Mouse (Mus musculus): ENCODE measurements around the gene Il13. TPM values are rescaled to one million over a fixed set of nuclear protein-coding genes. Genes with fewer than 3 reads are reported as not detected.

The Il13 gene
- 0.41 TPM in 1 of 2 replicates, not detected in the other for polyA plus RNA-seq (2012; rRNA removed)

DNA sequence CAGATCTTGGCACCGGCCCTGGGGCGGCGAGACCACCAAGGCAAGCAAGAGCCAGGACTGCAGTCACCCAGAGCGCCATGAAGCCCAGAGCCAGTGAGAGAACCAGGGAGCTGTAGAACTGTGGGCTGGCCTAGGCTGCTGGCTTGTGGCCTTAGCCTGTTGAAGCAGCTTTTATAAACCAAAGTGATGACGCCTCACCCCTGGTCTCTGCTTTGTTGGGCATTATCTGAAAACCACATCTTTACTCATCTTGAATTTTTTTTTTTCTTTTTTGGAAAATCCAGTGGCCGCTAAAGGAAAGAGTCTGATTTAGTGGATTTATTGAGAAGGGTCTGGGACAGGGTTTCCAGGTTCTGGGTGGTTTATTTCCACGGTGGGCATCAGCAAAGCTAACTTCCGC, at the start of gene Il13:
Il13 (minus strand) TSS at position 147 of the 400 bp plus-strand sequence.
- DNase-seq (ENCODE audit: low read depth): no peak

DNA sequence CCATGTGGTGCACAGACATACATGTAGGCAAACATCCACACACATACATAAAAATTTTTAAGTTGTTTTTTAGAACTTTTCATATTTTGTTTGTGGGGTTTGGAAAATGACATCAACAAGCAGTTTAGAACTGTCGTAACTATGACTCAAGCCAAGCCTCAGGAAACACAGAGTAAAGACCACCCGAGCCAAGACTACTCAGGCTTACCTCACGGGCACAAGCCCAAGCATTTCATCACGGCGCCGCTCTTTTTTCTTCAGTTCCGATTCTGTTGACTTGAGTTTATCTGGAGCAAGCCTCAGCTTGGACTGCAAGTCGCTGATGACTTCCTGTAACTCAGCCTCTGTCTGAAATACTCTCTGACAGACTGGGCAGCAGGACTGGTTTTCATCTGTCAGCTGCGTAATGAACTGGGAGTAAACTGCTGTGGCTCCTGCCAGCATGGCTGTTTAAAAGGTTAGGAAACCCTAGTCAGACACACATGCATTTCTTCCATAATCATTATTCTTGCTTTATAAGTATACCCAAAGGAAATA, 48.6 kb upstream of the Il13 start:
- DNase-seq (ENCODE audit: low read depth): peak; percentile 36

DNA sequence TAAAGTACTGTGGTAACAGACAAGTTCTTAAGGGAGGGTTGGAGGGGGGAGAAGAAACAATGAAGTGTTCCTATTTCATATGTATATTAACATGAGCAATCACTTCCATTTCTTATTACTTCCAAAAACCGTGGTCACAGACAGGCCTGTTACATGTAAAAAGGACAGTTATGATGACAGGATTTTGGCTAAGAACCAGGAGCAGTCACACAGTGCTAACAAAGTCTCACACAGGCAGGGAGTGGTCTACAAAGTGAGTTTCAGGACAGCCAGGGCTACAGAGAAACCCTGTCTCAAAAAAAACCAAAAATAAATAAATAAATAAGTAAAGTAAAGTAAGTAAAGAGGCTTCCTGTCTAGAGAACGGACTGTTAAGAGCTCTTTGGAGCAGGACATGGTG, 47.7 kb upstream of the Il13 start:
- no peak for DNase-seq (ENCODE audit: low read depth)

DNA sequence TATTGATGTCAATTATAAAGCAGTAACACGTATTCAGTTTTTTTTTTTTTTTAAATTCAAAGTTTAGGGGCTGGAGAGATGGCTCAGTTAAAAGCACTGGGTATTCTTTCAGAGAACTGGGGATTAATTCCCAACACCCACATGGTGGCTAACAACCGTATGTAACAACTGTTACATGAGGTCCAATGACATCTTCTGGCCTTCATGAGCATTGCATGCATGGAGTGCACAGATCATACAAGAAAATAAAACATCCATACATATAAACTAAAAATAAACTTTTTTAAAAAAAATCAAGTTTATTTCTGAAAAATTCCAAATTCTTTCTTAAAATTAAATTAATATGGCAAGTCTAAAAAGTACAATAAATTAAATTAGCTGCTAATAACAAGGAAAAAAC, 47.2 kb upstream of the Il13 start:
- DNase-seq (ENCODE audit: low read depth): no peak

DNA sequence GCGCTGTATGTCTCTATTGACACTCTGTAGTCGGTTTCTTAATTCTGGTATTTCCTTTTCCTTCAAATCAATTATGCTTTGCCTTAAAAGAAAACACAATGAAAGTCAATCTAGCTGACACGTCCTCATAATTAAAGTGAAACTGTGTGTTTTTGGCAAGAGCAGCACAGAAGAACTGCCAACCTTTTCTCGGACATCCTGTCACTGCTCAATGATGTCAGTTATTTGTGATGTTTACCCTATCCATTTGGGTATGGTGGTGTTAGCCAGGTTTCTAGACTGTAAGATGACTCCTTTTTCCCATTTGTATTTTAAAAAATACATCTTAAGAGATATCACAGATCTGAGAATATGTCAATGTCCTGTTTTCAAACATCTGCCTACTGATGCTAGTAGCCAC, 45.6 kb upstream of the Il13 start:
- DNase-seq (ENCODE audit: low read depth): no peak

DNA sequence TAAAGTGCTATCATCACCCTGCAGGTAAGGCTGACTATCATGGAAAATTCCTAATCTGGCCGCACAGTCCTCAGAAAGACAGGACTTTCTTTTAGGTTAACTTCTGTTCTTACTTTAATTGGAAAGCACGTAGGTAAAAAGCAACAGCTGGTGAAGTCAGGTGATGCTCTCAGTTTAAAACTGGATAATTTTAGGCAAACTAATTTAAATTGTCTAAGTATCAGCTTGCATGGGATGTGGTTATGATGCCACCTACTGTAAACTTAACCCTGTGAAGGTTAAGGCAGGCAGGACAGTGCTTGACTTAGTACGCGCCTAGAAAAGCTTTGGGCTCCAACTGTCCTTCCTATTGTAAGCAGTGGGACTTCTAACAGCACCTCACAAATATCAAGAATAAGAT, 36.9 kb upstream of the Il13 start:
- no peak for DNase-seq (ENCODE audit: low read depth)

DNA sequence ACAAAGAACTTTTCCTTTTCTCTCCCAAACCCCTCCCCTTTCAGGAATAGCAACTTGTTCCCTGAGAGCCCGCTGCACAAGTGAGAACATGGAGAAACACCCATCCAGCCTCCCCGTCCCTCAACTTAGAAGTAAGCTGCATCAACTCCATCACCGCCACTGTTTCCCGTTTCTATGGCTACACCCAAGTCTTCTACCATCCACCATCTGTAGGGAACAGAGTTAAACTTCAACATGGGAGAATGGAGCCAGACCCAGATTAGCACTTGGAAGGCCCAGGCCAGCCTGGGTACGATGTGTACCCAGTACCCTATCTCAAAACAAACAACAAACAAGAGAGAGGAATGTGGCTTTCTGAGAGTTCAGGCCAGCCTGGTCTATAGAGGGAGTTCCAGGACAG, 29.6 kb upstream of the Il13 start:
- no peak for DNase-seq (ENCODE audit: low read depth)

DNA sequence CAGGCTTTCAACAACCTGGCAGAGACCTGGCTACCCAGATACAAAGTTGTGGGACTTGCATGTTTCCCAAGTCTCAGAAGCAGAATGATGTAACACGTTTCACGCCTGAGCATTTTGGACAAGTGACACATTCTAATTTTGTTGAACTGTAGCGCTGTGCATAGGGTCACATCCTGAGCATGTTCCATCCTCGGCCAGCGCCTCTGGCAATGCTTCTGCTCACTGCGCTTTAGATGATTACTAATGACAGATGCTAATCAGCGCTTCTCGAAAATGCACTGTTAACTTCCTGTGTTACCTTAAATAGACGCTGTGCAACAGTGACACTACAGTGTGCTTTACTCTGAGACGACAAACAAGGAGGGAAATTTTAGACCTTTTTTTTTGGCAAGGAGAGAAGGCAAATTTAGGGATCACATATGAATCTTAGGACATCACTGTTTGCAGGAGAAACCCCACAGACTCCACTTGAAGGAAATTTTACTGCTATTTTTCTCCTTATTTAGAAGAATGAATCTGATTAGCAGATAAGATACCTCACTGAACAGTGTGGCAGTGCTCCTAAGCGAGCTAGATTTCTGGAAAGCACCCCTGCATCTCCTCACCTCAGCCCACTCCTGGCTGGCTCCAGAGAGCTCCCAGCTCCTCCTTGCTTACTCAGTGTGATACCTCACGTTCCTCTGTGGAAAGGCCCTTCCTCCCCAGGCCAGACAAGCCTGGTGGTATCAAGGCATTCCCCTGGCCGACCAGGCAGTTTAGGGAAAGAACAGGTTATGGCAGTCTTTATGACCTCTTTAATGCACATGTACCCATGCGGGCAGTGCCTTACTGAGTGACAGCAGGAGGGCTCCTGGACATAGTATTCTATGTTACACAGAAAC, 28.5 kb upstream of the Il13 start:
- DNase-seq (ENCODE audit: low read depth): no peak

DNA sequence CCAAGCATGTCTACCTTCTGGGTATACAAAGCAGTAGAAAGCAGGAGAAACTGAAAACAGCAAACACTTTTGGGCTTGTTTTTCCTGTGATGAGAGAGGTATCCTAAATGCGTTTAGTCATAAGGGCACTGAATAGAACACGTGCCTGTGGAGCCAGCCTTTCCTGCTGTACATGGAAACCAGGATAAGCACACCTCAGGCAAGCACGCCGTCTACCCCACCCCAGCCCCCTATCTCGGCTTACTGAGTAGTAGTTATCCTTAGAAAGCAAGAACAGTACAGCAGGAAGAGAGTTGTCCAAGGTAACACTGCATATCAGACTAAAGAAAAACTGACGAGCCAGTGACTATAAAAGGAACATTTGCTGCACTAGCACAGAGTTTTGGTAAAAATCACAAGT, 23.3 kb upstream of the Il13 start:
- DNase-seq (ENCODE audit: low read depth): no peak

DNA sequence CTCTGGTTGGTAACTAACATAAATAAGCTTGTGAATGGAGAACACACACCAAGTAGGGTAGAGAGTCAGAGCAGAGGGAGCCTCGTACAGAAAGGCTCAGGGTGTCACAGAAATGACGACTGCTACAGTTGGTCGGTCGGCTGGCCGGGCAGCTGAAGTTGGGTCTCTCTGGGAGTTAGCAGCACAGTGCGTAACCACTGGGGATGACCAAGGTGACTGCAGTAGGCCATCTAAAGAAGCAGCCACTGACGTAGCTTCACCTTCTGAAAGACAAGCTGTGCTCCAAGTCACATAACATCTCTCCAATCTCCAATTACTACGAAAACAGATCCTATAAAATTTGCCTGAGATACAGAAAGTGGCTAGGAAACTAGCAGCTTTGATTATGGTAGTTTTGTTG, 22.9 kb upstream of the Il13 start:
- DNase-seq (ENCODE audit: low read depth): no peak

DNA sequence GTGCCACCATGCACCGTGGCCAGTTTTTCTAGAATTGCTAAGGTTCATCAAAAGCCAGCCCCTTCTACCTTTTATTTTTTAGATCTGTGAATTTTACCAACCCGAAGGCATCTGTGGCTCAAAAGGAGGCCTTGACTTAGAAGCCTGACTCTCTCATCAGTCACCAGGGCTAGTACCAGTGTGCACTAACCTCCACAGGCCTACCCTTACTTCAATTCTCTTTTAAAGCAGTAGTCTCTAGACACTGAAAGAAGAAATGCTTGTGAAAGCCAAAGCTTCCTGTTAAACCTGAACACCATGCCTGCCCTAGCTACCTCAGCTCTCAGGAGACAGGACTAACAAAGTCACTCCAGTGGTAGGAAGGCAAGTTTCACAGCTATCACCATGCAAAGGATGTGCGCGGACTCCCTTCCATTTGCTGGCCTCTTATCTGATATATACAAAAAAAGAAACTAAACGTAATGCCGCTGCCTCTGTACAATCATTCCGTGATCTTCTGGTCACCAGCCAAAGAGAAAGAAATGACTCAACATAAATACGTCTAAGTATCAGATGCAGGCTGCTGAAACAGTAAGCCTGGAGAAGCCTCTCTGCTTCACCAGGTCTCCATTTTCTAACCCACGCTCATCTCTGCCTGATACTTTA, 22.2 kb upstream of the Il13 start:
- no peak for DNase-seq (ENCODE audit: low read depth)

DNA sequence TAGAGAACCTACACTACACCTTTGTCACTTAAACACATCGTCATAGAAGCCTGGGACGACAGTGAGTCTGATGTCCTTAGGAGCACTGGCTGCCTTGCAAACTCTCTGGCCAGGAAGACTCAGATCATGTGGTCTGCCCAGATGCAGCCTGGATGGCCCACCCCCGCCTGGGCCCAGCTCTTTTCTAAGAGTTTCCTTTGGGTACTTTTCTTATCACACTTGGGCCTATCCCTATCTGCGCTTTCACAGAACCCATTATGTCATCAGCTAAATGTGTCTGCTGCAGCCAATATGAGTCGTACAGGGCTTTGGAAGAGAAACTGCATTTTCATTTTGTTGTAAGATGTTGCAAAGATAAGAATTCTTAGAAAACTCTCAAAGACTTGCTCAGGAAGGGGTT, 20.5 kb upstream of the Il13 start:
- no peak for DNase-seq (ENCODE audit: low read depth)

DNA sequence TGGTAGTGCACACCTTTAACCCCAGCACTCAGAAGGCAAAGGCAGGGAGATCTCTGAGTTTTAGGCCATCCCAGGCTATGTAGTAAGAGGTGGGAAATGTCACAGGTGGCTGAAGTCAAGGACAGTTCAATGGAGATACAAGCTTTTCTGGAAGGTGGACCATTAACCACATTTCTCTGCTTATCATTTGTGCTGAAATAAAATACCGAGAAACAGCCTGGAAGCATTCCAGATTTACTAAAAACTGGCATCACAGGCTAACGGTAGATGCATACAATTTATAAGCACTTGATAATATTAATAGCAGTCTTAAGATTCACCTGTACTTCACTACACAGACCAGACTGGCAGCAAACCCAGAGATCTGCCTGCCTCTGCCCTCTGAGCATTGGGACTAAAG, 17.9 kb upstream of the Il13 start:
- DNase-seq (ENCODE audit: low read depth): no peak

DNA sequence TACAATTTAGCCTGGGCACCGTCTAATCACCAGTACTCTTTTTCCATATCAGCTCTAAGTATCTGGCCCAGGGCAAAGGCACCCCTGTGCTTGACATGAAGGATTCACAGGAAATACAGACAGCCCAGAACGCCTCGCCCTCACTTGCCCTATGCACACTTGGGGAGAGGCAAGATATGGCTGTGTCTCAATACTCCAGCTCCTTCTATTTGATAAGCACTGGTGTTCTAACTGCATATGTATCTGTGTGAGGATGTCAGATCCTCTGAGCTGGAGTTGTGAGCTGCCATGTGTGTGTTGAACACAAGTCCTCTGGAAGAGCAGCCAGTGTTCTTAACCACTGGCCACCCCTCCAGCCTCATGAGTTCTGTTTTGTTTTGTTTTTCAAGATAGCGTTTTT, 16.9 kb upstream of the Il13 start:
- no peak for DNase-seq (ENCODE audit: low read depth)

DNA sequence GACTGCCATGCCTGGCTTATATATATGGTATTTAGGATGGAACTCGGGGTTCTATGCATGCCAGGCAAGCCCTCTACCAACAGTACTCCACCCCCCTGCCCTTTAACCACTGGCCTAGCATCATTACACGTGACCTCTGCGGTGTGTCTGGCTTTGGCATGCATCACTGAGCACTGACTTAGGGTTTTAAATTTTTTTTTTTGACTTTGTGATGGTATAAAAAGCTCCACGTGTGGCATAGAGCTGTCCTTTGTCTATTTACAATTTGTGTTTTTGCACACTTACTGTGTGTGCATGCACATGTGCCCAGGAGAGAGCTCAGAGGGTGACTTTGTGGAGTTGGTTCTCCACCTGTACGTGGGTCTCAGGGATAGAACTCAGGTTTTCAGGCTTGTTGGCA, 9.5 kb upstream of the Il13 start:
- DNase-seq (ENCODE audit: low read depth): no peak

DNA sequence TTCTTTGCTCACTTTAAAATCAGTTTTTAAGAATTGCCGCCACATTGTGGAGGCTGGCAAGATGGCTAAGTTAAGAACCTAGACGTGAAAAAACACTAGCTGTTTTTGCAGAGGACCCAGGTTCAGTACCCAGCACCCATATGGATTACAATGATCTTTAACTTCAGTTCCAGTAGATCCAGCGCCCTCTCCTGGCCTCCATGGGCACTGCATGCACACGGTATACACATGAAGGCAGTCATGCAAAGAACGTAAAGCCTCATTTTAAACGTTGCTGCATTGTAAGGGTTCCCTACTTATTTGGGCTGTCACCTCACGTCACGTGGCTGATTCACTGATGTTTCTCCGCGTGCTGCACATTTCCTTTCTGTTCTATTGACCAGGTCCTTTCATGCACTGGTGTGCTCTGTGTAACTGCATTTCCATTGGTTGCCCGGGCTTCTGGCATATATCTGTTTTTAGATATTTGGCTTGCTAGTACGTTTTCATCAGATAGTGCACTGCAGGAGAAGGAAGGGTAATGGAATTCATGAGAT, 8.3 kb upstream of the Il13 start:
- DNase-seq (ENCODE audit: low read depth): no peak

DNA sequence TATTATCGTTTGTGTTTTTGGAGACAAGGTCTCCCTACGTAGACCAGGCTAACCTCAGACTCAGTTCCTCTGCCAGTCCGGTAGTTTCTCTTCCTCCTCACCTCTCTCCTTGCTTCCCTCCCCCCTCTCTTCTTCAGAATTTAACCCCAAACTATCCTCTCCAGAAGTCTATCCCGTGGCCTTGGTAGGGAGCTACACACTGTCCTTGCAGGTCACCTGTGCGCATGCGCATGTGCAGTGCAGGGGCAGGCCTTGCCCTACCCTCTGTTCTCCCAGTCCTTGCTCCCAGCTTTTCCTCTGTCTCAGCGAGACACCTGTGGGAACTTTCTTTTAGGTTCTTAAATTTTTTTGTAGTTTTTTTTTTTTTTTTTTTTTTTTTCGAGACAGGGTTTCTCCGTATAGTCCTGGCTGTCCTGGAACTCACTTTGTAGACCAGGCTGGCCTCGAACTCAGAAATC, 3.3 kb upstream of the Il13 start:
- DNase-seq (ENCODE audit: low read depth): no peak

DNA sequence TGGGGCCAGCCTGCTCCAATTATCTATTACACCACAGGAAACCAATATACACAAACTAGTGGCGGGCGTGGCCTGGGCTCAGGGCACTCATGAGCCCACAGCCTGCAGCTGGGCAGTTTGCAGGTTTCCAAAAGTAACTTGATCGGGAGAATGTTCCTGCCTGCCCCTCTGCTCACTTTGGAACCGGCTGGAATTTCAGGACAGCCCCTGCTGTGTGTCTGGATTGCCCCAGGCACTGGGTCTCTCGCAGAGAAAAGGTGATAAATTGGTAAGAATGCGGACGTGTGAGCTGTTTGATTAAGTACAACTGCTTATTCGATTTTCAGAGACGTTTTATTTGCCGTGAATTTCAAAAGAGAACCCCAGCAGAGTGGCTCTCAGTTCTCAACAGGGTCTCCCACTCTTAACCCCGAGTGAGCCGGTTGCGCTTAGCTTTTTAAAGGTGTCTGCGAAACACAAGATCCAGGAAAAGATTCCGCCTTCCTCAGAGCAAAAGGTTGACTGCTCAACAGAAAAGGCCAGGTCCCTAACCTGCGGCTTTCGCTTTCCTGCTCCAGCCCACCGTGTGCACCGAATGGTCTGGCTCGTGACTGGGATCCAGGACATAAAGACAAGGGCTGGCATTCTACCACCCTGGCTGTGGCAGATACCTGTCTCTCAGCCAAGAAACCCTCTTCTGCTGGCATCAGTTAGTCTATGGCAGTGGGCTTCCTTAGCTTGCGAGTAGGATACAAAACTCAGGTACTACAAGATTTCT, 2.7 kb upstream of the Il13 start:
- DNase-seq (ENCODE audit: low read depth): no peak

DNA sequence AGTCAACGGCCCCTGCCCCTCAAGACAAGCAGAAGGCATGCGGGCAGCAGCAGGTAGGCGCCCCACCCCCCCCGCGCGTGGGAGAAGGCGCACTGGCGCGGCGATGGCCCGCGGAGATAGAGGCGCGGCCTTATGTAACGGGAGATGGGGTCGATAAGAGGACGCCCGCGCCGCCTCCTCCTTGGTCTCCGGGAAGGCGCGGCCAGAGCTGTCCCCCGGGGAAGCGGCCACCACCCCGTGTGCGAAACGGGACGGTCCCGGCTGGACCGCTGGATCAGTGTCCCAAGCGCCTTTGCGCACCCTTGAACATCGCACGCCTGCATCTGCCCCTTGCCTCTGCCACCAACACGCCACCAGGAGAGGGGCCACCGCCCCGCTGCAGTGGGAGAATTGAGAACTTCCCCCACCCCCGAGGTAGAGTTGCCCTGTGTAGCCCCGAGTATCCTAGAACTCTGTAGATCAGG, 1.7 kb upstream of the Il13 start:
- no peak for DNase-seq (ENCODE audit: low read depth)

DNA sequence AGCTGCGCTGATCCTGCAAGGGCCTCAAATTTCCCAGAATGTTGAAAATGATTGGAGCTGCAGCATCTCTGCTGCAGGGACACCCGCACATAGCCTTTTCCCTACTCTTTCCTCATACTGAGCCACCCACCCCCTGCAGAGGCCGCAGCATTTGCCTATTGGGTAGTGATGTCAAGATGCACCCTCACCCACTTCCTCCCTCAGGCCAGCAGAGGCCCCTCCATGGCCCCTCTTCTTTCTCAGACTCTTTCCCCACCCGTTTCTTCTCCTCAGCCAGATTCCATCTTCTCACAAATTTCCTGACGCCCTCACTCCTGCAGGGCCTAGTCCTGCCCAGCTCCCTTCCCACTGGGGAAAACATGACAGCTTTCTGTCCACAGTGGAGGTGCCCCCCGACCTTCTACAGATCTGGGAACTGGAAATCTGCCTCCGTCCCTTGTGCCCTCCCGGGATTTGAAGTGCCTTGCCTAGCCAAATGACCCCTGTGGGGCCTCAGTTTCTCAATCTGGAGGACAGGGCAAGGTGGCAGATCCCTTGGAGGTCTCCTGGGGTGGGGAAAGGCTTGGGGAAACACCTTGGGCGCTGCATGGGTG, 1.2 kb upstream of the Il13 start:
- no peak for DNase-seq (ENCODE audit: low read depth)

DNA sequence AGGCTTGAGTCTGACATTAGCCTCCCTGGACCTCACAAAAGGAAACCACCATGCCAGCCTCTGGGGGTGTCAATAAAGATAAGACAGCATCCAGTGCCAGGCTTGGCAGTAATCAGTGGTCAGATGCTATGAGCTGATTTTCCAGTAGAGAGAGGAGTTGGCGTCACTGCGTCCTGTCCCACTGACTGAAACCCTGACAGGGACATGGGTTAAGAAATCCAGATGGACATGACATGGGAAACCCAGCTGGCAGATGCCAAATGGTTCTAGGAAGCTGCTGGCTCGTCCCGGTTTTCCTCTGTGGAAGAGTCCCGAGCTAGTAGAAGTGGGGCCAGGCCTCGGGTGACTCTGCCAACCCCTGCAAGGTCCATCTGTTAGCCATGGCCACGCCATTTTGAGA, 858 bp downstream of the Il13 start:
- DNase-seq (ENCODE audit: low read depth): no peak

Data from gonadal fat pad, adult 2 months (tissue).